Mouse (Mus musculus) cerebellum, adult 2 months (tissue): Measurements from ENCODE around the gene Smurf2.

ENCODE experiments used
- CTCF ChIP-seq: fragments of 200-500 bp; IDR thresholded peaks from 2 replicates; pipeline ENCODE4 v1.5.1; 2011; ENCODE audit warnings: low read depth, mild to moderate bottlenecking, control low read depth, low read length, moderate library complexity, borderline replicate concordance; ENCODE audit not compliant: insufficient read depth
- POLR2A ChIP-seq: fragments of 200-500 bp; IDR thresholded peaks from 2 replicates; pipeline ENCODE4 v1.6.1; 2011; ENCODE audit warnings: low read length, control low read depth, borderline replicate concordance; ENCODE audit not compliant: insufficient read depth

DNA sequence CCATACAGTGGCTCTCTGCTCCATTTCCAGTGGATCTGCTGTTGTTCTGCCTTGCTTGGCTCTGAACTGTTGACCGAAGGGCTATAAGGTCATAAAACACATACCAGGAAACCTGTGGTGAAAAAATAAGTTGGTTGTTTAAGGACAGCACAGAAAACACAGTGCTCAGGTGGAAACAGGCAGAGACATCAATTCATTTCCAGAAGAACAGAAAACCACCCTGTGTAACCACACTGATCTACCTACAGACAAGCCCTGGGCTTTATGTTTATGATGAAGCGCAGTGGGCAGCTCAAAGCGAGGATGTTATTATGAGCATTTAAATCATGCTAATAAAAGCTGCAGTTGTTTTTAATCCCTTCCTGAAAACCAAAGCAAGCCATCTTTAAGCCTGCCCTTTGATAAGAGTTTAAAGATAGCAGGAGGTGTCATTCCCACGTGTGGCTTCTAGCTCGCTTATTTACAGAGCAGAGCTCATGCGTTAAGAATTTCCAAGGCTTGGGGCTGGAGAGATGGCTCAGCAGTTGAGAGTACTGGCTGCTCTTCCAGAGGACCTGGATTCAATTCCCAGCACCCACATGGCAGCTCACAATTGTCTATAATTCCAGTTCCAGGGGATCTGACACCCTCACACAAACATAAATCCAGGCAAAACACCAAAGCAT, 38.0 kb upstream of the Smurf2 start:
- TF ChIP-seq POLR2A (no peak), CTCF (no peak)
